ENCODE assay signal across 16 mouse cellular contexts in the genomic region with DNA sequence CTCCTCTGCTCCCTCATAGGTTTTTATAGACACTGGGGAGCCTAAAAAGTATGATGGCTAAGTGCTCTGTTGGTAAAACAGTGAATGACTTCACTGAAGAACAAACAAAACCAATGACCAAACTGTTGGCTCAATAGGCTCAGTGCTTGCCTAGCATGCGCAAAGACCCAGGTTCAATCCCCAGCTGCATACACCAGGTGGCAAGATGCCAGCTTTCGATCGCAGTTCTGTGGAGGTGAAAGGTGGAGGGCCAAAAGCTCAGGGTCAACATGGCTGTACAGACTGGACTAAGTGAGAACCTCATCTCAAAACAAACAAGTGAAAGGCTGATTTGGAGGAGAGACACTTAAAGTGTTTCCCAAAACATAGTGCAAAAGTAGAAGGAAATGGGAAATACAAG.
"Had no signal": no experiment of that assay in that cellular context is flagged by ENCODE, and none has a peak within 500 bp of the region (broad histone marks: within the 10 kb centered on the region; RNA-seq: fewer than 3 reads in every experiment).

No protein-coding gene starts in this region.

- H3K4me2 ChIP-seq: neural tube, embryonic 13.5 days; neural tube, embryonic 15.5 days; stomach, embryonic 15.5 days had no signal

- H3K4me3 ChIP-seq: neural tube, embryonic 13.5 days; neural tube, embryonic 15.5 days; stomach, embryonic 15.5 days had no signal

- DNase-seq: retina, postnatal 1 day; right cerebral cortex, adult 18-20 months; right cerebral cortex, postnatal 14 days; right cerebral cortex, postnatal 25 days; right cerebral cortex, postnatal 4 days; spleen, adult 18-20 months; thymus, adult 18-20 months; thymus, adult 2 months; thymus, postnatal 14 days; thymus, postnatal 25 days; thymus, postnatal 36 days; thymus, postnatal 4 days had no signal

- H3K9ac ChIP-seq: neural tube, embryonic 13.5 days; neural tube, embryonic 15.5 days; stomach, embryonic 15.5 days had no signal

- H3K9me3 ChIP-seq: neural tube, embryonic 13.5 days; neural tube, embryonic 15.5 days; stomach, embryonic 15.5 days had no signal

- H3K27ac ChIP-seq: neural tube, embryonic 13.5 days; neural tube, embryonic 15.5 days; stomach, embryonic 15.5 days; stomach, postnatal 0 days had no signal

- H3K4me1 ChIP-seq: neural tube, embryonic 13.5 days; neural tube, embryonic 15.5 days had no signal

- H3K36me3 ChIP-seq: neural tube, embryonic 13.5 days; neural tube, embryonic 15.5 days; stomach, embryonic 15.5 days had no signal

- H3K27me3 ChIP-seq: neural tube, embryonic 13.5 days; neural tube, embryonic 15.5 days; stomach, embryonic 15.5 days had no signal
